Mouse (Mus musculus): ENCODE measurements around the gene Ddi2.
A peak's percentile ranks its signal among the peaks of the same experiment; 100 is the strongest.

Gene Ddi2

DNA sequence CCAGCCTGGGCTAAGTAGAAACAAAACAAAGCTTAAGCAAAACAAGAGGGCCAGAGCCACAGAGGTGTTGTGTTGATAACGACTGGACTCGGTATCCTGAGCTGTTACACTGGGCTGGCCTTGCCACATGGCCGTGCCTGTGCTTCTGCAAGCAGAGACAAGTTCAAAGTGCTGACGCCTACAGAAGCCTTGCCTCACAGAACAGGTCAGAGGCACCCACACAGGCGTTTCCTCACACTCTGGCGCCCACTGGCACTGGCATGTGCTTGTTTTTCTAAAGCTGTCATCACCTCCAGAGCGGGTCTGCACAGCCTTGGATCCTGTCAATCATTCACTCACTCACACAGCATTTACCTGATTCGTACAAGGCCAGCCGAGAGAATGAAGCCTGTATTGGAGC, 18.6 kb upstream of the Ddi2 start:
- no peak for DNase-seq (ENCODE audit: low spot score)

DNA sequence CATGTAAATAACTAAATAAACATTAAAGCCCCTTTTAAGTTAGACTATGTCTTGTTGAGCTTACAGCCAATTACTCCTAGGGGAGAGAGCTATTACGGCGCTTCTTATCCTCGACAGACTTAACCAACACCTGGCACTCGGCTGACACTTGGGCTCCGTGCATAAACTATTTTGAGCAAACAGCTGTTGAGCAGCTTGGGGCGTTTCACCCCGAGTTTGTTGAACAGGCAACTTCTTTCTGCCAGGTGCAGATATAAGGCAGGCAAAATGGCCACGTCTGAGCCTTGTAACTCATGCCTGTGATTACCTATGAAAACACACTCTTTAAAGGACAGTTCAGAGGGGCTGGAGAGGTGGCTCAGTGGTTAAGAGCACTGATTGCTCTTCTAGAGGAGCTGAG, 14.8 kb upstream of the Ddi2 start:
- DNase-seq (ENCODE audit: low spot score), result no peak

DNA sequence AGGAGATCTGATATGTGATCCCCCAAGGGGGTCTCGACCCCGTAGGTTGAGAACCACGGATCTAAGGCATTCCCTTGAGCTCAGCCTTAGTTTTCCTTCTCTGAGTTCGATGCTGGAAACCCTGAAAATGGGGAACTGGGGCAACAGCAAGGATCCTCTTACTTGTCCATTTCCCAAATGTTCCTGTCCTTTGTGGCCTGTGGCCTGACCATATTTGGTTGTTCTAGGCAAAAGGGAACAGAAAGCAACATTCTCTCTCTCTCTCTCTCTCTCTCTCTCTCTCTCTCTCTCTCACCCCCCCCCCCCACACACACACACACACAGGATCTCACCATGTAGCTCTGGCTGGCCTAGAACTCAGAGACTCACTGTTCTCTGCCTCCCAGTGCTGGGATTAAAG, 13.6 kb upstream of the Ddi2 start:
- no peak for DNase-seq (ENCODE audit: low spot score)

DNA sequence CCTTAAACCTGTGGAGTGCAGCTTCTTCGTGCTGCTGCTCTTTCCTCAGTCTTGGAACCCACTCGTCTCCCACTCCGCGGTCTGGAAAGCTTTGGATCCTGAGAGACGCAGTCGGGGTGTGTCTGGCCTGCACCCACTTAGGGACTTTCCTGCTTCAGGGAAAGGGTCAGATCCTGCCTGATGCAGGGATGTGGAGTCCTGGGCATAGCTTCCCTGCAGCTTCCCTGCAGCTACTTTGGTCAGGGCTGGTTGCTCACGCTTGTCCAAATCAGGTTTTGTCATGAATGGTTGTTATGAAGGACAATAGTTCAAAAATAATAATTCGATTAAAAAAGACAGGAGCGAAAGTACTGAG, 12.0 kb upstream of the Ddi2 start:
- no peak for DNase-seq (ENCODE audit: low spot score)

DNA sequence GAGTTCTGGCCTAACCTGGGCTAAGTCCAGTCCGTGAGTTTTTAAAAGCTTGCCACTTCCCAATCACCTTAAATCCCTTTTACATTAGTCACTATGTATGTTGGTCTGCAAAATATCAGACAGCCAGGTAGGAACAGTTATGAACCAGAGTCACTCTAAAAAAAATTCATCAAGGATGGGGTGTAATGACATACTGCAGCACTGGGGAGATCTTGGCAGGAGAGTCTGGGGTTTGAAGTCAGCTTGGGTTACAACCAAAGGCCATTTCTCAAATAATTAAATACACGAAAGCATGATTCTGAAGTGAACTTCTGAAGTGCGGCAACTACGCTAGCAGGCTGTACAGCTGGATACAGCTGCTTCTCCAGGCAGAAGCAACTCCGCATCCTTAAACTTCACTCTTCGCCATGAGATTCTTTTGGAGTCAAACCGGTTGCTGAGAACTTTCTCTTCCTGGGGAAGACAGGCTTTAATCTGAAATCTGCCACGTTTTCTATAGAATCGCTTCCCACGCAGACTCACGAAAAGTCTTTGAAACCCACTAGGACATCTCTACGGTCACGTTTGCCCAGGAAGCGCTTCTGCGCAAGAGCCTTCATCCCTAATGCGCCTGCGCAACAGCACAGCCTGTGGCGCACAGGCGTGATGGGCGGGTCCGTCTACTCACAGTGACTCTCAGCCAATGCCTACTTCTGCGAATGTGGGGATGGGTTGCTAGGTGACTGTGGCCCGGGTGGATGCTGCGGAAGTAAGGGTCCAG, 11.4 kb upstream of the Ddi2 start:
- DNase-seq (ENCODE audit: low spot score), result peak; percentile 94

DNA sequence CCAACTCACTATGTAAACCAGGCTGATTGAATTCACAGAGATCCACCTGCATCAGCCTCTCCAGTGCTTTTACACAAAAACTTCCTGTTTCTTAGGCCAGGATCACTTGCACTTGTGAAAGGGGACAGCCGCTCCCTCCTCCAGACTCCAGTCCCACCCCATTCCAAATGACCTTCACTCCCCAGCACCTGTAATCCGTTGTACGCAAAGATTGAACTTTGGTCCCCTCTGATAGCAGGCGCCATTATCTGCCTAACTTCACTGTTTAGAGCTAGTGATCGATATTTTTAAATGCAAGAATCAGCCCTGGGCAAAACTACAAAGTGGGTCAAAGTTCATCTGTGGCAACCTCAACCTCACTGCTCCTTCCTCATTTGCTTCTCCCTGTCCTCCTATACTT, 8.5 kb upstream of the Ddi2 start:
- DNase-seq (ENCODE audit: low spot score), result no peak

DNA sequence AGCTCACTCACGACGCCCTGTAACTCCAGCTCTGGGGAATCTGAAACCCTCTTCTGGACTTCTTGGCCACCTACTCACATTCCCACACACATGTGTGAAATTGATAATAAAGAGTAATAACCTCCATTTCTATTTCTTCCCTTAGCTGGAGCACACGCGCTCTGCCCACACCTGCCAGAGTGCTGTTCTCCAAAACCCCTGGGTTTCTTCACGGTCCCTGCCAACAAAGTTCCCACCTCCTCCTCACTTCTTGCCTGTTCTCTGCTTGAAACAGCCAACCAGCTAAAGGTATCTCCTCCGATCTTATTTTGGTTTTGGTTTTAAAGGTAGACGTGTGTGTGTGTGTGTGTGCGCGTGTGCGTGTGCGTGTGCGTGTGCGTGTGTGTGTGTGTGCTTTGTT, 7.2 kb upstream of the Ddi2 start:
- DNase-seq (ENCODE audit: low spot score), result no peak

DNA sequence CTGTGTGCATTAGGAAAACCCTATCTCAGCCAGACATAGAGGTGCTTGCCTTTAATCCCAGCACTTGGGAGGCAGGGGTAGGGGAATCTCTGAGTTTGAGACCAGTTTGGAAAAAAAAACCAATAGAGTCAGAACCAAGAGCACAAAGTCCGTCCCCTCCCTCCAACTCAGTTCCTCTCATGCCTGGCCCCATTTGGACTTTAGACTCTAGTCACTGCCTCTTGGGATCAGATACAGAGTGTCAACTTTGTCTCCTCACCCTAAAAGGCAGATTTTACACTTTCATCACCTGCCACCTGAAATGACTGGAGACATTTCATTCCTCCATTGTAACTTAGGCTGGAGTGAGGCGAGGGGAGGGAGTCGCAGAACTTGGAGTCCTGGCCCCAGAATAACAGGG, 6.0 kb upstream of the Ddi2 start:
- DNase-seq (ENCODE audit: low spot score), result no peak

DNA sequence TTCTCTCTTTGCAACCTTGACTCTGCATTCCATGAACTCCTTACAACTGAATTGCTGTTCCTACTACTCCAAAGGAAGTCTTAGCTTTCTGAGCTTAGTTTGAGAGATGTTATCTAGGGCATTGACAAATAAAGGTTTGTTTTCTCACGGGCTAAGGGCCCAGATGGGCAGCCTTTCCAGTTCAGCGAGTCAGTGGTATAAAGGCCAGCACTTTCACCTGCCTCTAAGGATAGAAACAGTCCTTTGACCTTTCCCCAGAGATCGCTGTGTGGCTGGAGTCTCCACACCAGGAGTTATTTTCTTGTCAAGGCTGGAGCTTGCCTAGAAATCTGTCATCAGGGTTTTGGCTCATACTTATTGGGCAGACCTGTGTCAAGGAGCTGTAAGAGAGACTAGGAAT, 2.5 kb upstream of the Ddi2 start:
- no peak for DNase-seq (ENCODE audit: low spot score)

DNA sequence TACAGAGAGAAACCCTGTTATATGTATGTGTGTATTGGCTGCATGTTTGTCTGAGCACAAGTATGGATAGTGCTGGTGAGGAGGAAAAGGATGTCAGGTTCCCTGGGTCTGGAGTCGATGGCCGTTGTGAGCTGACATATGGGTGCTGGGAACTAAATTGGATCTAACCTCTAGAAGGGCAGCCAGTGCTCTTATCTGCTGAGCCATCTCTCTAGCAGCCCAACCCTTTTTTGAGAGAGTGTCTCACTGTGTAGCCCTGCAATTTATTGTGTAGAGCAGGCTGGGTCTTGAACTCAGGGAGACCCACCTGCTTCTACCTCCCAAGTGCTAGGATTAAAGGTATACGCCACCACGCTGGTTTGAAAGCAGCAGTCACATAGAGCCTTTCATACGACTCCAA, 2.1 kb upstream of the Ddi2 start:
- DNase-seq (ENCODE audit: low spot score), result no peak

DNA sequence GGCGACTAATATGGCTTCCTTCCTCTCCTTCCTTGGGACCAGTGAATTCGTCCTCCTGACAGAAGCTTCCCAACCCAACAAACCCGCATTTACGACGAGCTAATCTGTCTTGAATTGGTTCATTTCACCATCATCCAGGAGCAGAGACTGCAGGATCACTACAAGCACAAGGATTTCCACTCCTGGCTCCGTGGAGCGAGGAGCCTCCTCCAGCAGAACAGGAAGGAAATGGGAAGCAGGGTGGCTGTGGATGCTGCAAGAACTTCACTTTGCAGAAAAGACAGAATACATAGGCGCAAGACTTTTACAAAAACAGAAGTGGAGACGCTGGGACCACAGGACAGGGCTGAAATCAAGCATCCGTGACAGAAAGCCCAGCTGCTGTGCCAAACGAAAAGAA, 1.4 kb upstream of the Ddi2 start:
- DNase-seq (ENCODE audit: low spot score), result no peak

DNA sequence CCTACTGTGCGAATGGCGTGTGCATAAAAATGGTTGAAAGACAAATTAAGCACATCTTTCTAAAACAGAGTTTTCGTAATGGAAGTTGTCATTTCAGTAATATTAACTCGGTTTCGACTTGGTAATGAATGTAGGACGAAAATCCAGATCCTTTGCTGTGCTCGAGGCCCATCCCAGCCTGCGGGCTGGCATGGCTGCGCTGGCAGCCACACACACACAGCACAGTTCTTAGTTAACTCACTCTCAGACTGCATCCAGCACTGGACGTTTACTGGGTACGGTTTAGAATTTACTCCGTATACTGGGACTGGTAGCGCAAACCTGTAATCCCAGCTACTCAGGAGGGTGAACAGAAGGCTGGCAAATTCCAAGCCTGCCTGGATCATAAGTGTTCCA, 452 bp upstream of the Ddi2 start:
- DNase-seq (ENCODE audit: low spot score), result peak; percentile 26

DNA sequence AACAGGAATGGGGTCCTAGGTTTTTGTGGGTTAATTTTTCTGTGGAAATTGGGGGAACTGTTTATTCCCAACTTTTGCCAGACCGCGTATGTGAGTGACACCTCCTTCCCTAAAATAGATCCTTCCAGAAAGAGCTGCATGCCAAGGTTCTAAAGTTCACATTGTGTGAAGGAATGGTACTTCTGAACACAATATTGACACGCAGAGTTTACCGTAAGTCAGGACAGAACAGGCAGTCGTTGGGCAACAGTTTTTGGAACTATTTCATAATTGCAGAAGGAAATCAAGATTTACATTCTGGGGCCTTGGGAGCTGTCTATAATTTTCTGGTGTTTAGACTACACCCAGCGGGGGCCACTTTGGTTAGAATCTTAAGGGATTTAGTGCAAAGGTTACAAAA, 1.3 kb downstream of the Ddi2 start:
- DNase-seq (ENCODE audit: low spot score), result no peak

DNA sequence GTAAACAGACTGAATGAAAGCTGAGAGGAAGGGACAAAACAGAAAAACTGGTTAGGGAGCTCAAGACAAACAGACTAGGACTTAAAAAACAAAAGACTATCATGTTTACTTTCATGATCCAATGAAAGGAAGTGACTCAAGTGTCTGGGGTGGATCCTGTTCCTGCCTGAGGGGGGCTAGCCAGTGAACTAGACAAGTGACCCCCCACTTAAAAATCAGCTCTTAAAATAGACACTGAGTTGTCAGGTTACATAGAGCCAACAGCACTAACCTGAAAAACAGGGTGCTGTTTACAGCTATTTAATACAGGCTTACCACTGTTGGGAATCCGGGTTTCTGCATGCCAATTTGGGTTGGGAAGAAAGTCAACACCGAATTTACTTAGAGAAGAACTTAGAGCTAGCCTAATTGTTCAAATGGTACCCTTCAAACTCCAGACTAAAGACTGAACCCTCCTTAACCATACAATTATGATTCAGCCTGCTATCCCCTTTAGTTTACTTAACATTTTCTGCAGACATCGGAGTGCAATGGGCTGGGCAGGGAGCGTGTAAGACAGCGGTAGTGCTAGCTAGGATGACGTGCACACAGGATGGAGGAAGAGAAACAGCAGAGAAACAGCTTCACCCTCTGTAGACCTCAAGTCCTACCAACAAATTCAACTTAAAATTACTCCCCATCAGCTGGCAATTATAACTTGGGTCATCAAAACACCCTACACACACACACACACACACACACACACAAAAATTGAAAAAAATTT, 2.3 kb downstream of the Ddi2 start:
- no peak for DNase-seq (ENCODE audit: low spot score)

DNA sequence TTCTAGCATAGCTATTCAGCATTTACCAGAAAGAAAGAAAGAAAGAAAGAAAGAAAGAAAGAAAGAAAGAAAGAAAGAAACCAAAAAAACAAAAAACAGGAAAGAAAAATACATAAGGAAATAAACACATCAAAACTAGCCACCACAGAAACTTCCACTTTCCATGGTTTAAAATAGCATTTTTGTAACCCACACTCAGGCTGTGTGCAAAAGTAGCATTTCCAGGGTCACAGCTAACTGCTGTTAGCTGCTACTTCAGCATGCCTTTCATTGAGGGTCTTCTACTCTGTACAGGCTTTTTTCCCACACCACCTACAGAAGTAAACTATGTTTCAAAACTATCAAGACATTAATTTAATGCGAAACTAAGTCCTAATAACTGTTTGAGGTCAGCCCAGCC, 3.9 kb downstream of the Ddi2 start:
- DNase-seq (ENCODE audit: low spot score), result no peak

DNA sequence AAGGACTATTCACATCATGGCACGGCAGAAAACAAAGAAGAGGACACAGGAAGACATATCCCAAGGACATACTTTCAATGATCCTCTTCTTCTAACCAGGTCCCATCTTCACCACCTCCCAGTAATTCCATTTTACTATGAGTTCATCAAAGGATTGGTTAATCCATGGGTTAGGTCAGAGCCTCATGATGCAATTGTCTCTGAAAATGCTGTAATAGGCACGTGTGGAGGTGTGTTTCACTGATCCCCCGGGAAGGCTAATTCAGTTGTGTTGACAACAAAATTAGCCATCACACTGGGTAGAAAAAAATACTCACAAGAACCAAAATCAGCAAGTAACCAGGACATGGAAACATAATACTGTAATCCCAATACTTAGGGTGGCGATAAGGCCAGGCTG, 5.6 kb downstream of the Ddi2 start:
- peak; percentile 46 for DNase-seq (ENCODE audit: low spot score)

DNA sequence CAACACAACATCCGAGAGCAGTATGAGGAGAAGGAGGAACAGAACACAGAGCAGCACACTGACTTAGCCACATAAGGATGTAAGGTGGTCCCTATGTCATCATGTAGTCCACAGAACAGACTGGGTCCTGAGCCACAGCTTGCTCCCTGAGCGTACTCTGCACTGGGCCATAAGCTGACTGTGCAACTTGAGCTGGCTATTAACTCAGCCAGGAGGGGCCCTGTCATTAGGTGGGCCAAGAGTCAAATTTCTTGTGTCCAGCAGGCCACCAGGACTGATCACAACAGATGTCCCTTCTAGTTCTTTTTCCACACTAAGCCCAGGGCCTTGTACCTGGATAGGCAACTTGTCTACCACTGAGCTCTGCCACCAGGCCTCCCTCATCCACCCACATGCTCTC, 8.2 kb downstream of the Ddi2 start:
- no peak for DNase-seq (ENCODE audit: low spot score)

DNA sequence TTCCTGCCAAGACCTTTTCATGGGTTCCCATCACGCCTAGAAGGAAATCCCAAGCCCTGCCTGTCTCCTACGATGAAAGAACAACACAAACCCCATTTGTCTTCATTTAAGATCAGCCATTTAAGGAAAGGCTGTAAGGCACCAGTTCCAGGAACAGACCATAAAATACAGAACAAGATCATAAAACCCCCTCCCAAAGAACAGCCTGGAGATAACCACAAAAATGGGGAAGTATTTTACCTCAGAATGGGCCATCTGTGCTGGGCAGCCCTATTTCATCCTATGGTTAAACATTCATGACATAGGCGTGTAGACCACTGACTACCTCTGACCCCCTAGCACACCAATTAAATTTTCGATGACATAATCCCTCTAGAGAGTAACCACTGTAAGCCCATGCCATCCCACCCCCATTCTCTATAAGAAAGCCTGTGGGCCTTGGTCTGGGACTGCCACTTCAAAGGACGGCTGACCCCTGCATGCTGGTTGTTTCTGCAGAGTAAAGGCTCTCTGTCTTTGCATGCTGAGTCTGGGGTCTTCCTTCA, 9.5 kb downstream of the Ddi2 start:
- DNase-seq (ENCODE audit: low spot score), result no peak

DNA sequence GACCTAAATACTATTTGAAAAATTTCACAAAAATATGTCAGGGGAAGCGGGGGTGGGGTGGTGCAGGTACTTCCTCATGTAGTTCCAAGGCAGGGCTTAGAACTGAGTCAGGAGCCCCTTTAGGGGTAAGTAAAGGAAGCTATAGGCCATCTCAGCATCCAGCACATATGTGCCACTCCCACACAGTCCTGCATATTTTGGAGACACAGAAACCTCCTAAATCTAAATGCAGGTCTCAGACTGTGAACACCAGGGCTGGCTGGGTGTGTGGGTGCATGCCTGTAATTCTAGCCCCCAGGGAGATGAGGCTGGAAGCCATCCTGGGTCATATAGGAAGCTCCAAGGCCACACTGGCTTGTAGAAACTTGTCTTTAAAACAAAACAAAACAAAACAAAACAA, 12.0 kb downstream of the Ddi2 start:
- no peak for DNase-seq (ENCODE audit: low spot score)

DNA sequence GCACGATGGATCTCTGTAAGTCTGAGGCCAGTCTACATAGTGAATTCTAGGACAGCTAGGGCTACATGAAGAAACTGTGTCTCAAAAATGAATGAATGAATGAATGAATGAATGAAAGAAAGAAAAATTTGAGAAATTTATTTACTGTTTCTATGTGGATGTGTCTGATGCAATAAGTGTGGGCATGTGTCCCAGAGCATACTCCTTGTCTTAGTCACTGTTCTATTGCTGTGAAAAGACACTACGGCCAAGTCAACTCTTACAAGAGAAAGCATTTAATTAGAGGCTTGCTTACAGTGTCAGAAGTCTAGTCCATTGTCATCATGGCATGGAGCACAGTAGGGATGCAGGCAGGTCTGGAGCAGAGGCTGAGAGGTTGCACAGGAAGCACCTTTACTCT, 14.2 kb downstream of the Ddi2 start:
- DNase-seq (ENCODE audit: low spot score), result no peak

DNA sequence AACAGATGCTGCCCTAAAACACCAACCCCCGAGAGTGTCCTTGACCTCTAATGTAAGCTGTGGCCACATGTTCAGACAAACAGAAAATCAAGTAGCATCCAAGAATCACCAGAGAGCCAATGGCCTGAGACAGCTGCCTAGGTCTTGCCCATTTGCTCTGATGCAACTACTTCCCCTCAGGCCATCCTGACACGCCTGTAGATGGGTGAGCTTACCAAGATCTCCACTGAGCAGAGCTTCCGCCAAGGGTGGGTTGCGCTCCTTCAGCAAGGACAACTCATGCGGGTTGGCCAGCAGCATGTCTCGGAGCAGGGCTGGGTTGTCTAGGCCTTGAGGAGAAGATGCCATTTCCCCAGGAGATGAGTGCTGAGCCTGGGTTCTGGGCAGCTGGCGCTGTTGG, 15.2 kb downstream of the Ddi2 start:
- DNase-seq (ENCODE audit: low spot score), result no peak

DNA sequence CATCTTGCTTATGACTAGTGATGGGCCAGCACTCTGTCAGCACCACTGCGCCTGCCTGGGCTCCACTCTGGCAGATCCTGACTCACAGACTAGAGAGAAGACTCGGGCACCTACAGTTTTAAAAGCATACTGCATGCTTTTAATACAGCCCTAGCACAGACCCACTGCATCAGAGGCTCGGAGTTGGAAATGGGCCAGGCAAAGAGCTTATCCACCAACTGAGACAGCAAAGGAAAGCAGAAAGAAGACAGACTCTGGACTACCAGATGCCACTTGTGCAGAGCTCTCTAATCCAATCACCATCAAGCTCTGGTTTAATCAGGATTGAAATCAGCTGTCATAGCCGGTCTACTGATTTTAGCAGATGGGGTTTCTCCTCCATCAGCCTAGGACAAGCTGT, 17.9 kb downstream of the Ddi2 start:
- DNase-seq (ENCODE audit: low spot score), result peak; percentile 97

DNA sequence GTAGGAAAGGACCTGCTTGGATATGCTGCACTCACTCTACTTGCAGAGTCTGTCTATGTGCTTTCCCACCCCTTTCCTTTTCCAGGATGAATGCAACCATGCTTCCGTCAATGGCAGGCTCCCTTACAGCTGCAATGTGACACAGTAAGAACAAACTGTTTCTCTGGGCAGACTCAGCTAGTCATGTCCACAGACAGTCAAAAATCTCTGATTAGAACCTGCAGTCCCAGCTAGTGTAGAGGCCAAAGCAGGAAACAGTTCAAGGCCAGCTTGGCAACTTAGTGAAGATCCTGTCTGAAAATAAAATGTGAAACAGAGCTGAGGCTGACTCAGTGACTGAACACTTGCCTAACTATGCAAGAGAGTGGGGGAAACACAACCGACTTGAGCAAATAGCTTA, 18.6 kb downstream of the Ddi2 start:
- no peak for DNase-seq (ENCODE audit: low spot score)

DNA sequence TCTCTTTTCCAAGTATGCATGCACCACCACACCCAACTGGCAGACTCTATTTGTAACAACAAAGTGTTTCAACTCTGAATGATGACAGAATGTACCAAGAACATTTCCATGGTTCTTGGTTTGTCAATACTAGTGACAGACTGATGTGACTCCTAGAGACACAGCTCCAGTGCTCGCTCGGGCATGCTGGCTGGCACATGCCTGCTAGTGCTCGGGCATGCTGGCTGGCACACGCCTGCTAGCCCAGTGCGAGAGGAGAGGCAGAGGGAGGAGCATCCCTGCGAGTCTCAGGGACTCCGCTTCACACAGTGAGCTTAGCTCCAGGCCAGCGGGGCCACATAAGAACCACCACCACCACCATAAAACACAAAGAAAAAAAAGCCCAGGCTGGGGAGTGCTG, 28.5 kb downstream of the Ddi2 start:
- DNase-seq (ENCODE audit: low spot score), result no peak

All from MN1 (cell line).